Mouse (Mus musculus) erythroblast, embryonic 14.5 days (primary cell): ENCODE results near the gene Pskh1. TPM values are rescaled to one million over a fixed set of nuclear protein-coding genes. Genes with fewer than 3 reads are reported as not detected.

ENCODE experiments used
- H3K27me3 ChIP-seq: 2 replicates; pipeline ENCODE4 v1.6.1; 2012; ENCODE audit warnings: inconsistent platforms; ENCODE audit not compliant: control insufficient read depth
- H3K36me3 ChIP-seq: 2 replicates; pipeline ENCODE4 v1.6.1; 2012; ENCODE audit warnings: mild to moderate bottlenecking, inconsistent platforms; ENCODE audit not compliant: control insufficient read depth
- H3K4me1 ChIP-seq: 2 replicates; pipeline ENCODE4 v1.6.1; 2012; ENCODE audit warnings: inconsistent platforms; ENCODE audit not compliant: control insufficient read depth
- H3K4me3 ChIP-seq: replicated peaks from 2 replicates; pipeline ENCODE3; 2012; ENCODE audit warnings: moderate library complexity, mild to moderate bottlenecking, inconsistent platforms
- H3K9me3 ChIP-seq: 2 replicates; pipeline ENCODE4 v1.6.1; 2012; ENCODE audit warnings: low read length, inconsistent platforms, mixed read lengths; ENCODE audit not compliant: control insufficient read depth
- GATA1 ChIP-seq: IDR thresholded peaks from 2 replicates; pipeline ENCODE4 v1.6.1; 2012; ENCODE audit warnings: low read length, inconsistent platforms, mixed read lengths
- TAL1 ChIP-seq: IDR thresholded peaks from 3 replicates; pipeline ENCODE4 v1.6.1; 2012; ENCODE audit warnings: low read length, inconsistent platforms, mixed read lengths
- polyA plus RNA-seq: library from polyadenylated mRNA; stranded (reverse); fragments of >175 nt; gene quantifications from 2 replicates; pipeline ENCODE4 v1.2.3, GENCODE M21; 2012

The Pskh1 gene
- 0.79 and 1.4 TPM in 2 replicates for polyA plus RNA-seq

DNA sequence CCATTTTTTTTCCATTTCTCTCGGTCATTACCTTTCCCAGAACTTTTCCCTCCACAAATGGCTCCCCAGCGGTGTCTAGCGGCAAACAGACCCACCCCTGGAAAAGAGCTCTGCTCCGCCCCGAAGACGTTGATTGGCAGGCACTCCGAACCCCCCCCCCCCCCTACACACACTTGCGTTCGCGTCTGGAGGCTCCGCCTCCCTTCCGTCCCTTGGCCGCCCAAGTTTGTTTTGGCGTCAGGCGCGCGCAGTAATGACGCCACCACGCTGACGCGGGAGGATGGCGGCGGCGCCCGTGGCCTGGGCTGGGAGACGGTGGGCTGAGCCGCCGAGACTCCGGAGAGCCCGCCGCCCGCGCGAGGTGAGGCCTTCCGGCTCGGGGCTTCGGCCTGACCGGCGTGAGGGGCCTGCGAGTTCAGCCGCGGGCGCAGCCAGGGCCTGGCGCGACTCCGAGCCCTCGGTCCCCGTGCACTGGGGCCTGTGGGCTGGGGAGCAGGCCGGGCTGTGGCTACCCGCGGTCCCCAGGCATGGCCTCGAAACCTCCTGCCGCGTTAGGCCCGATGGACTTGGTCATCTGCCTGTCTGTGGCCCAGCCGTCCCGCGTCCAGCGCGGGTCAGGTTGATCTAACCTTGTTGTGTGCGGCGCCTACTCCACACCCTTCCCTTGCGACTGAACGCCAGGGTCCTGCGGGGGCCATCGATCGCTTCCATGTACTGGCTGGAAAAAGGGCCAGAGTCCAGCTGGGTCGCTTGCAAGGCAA is at the start of gene Pskh1:
Gene Pskh1 (plus strand): TSS at position 262 of the 761 bp plus-strand sequence.
- TF ChIP-seq GATA1 (no peak), TAL1 (no peak)
- Histone ChIP-seq H3K9me3 (no peaks in the 10 kb centered on the region), H3K27me3 (no peaks in the 10 kb centered on the region)

DNA sequence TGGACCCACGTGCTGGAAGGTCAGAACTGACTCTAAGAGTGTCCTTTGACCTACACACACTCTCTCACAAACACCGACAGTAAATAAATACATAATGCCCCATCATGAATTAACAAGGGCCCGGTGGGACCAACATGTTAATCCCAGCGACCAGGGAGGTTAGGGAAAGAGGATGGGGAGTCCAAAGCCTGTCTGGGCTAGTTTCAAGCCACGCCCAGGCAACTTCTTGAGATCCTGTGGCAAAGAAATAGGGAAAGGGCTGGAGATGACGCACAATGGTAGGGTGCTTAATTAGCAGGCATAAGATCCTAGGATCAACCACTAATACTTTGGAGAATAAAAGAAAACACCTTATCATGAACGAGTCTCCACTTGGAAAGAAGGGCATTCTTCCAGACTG is 49.6 kb upstream of the Pskh1 start:
- H3K4me1 ChIP-seq = peaks cover 50% of the 10 kb centered on the region
- no peaks in the 10 kb centered on the region for H3K27me3 ChIP-seq
- H3K36me3 ChIP-seq = peaks cover 50% of the 10 kb centered on the region
- H3K4me3 ChIP-seq = peak overlapping the region; percentile 70
- H3K9me3 ChIP-seq = no peaks in the 10 kb centered on the region
- TF ChIP-seq GATA1 (no peak), TAL1 (no peak)

More for the DNA sequence above, at the start of gene Pskh1:
- Histone ChIP-seq H3K4me1 (peaks cover 33% of the 10 kb centered on the region), H3K4me3 (peak within 1 kb of the TSS; percentile 91), H3K36me3 (peaks cover 3% of the 10 kb centered on the region)

DNA sequence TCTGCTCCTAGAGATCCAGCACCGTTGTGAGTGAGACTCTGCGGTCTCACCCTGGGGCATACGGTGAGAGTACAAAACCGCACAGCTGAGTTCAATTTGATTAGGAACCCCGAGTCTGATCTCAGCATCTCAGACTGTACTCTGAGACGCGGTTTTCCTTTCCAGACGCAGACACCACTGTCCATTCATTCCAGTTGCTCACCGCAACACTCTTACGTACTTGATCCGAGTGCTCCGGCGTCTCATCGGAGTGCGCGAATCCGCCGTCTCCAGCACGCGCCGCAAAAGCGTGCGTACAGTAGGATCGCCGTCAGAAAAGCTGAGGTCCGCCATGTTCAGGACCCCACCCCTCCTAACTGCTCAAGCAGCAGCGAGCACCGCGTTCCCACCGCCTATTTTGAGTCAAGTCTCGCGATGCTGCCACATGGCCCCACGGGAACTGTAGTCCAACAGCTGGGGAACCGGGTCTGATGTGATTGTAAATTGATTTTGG is 48.5 kb upstream of the Pskh1 start:
- H3K4me3 ChIP-seq = peak overlapping the region; percentile 70
- H3K27me3 ChIP-seq = no peaks in the 10 kb centered on the region
- TF ChIP-seq GATA1 (no peak), TAL1 (no peak)
- peaks cover 43% of the 10 kb centered on the region for H3K36me3 ChIP-seq
- H3K4me1 ChIP-seq = peaks cover 56% of the 10 kb centered on the region
- H3K9me3 ChIP-seq = no peaks in the 10 kb centered on the region

DNA sequence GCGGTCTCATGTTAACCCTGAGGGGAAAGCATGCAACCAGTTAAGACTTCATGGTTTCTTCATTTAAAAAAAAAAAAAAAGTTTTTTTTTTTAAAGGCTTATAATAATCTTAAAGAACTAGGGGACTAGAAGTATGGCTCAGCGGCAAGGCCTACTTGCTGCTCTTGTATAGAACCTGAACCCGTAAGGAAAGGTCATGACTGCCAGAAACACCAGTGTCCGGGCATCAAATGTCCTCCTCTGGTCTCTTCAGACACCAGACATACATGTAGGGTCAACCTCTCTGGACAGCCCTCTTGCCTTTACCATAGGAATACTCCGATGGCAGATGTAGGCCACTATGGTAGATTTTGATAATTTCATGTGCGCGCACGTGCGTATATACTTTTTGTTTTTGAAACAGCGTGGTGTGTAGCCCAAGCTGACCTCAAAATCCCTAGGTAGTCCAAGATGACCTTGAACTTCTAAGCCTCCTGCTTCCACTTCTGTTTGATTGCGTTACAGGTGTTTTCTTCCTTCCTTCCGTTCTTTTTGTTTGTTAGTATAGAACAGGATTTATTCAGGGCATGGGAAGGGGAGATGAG is 48.0 kb upstream of the Pskh1 start:
- no peak for TF ChIP-seq TAL1
- no peak for TF ChIP-seq GATA1
- H3K4me3 ChIP-seq = peak overlapping the region; percentile 70
- H3K4me1 ChIP-seq = peaks cover 56% of the 10 kb centered on the region

DNA sequence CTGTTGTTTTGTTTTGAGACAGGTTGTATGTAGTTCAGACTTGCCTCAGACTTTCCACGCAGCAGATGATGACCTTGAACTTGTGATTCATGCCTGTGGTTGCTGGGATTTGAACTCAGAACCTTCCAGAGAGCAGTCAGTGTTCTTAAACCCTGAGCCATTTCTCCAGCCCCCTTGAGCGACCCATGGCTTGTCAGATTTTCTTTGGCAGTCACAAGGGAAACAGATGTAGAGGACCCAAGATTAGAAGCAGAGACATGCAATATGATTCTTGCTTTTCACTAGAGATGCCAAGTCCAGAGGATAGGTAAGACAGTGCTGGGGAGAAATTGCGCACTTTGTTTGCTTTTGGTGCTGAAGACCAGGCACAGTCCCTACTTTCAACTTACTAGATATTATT is 47.1 kb upstream of the Pskh1 start, which contains the start of gene Cenpt:
Gene Cenpt (minus strand): TSS at position 101 of the 400 bp plus-strand sequence.
- H3K36me3 ChIP-seq = peaks cover 39% of the 10 kb centered on the region
- H3K4me1 ChIP-seq = peaks cover 63% of the 10 kb centered on the region
- H3K27me3 ChIP-seq = no peaks in the 10 kb centered on the region
- peak within 1 kb of the TSS; percentile 70 for H3K4me3 ChIP-seq
- no peak for TF ChIP-seq GATA1
- no peak for TF ChIP-seq TAL1
- no peaks in the 10 kb centered on the region for H3K9me3 ChIP-seq

More for the DNA sequence above, 48.0 kb upstream of the Pskh1 start:
- H3K9me3 ChIP-seq = no peaks in the 10 kb centered on the region
- peaks cover 40% of the 10 kb centered on the region for H3K36me3 ChIP-seq
- no peaks in the 10 kb centered on the region for H3K27me3 ChIP-seq

DNA sequence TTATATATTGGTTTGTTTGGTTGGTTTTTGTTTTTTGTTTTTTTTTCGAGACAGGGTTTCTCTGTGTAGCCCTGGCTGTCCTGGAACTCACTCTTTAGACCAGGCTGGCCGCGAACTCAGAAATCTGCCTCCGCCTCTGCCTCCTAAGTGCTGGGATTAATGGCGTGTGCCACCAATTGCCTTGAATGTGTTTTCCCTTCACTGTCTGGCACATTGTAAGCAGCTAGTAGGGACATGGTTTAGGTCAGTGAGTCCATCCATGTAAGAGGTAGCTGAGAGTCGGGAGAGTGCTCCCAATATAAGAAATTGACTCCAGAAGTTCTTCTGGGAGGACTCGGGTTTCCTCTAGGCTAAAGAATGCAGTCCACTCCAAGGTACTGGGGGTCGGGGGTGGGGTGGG is 45.9 kb upstream of the Pskh1 start:
- Histone ChIP-seq H3K4me1 (peaks cover 66% of the 10 kb centered on the region), H3K27me3 (no peaks in the 10 kb centered on the region), H3K36me3 (peaks cover 36% of the 10 kb centered on the region), H3K9me3 (no peaks in the 10 kb centered on the region), H3K4me3 (peak overlapping the region; percentile 90)
- no peak for TF ChIP-seq TAL1
- no peak for TF ChIP-seq GATA1

DNA sequence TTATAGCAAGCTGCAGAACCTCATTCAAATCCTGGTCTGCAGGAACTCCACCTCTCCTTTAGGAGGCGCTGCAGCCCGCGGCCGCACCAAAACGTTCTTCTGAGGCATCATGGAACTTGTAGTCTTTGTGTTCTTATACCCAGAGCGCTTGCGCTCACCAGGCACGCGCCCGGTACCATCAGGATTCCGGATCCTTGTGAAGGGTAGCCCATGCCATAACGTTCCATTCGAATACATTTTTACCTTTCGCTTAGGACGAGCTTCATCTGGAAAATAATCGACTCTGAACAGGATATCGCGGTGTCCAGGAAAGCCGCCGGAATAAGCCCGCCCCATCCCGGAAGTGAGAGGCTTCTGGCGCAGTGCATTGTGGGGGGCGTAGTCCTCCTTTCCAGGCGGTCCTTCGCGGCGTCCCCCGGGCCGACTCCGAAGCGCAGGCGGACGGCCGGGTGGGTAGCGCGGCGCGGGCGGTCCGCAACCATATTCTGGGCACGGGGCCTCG is 45.5 kb upstream of the Pskh1 start, which contains the start of gene Thap11:
Gene Thap11 (plus strand): TSS at position 418 of the 502 bp plus-strand sequence.
- Histone ChIP-seq H3K4me3 (peak within 1 kb of the TSS; percentile 90), H3K36me3 (peaks cover 32% of the 10 kb centered on the region), H3K4me1 (peaks cover 66% of the 10 kb centered on the region), H3K9me3 (no peaks in the 10 kb centered on the region), H3K27me3 (no peaks in the 10 kb centered on the region)
- no peak for TF ChIP-seq GATA1
- TF ChIP-seq TAL1 = no peak

DNA sequence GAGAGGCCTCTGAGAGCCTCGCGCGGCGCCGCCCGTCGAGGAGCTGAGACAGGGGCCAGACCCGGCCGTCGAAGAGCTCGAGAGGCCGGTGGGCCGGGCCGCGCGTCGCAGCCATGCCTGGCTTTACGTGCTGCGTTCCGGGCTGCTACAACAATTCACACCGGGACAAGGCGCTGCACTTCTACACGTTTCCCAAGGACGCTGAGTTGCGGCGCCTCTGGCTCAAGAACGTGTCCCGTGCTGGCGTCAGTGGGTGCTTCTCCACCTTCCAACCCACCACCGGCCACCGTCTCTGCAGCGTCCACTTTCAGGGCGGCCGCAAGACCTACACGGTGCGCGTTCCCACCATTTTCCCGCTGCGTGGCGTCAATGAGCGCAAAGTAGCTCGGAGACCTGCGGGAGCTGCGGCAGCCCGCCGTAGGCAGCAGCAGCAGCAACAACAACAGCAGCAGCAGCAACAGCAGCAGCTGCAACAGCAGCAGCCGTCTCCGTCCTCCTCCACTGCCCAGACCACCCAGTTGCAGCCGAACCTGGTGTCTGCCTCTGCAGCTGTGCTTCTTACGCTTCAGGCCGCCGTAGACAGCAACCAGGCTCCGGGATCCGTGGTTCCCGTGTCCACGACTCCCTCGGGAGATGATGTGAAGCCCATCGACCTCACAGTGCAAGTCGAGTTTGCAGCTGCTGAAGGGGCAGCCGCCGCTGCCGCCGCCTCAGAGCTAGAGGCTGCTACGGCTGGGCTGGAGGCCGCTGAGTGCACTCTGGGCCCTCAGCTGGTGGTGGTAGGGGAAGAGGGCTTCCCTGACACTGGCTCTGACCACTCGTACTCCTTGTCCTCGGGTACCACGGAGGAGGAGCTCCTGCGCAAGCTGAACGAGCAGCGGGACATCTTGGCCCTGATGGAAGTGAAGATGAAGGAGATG is 44.7 kb upstream of the Pskh1 start:
- Histone ChIP-seq H3K36me3 (peaks cover 25% of the 10 kb centered on the region), H3K4me3 (peak overlapping the region; percentile 90), H3K4me1 (peaks cover 65% of the 10 kb centered on the region), H3K27me3 (no peaks in the 10 kb centered on the region), H3K9me3 (no peaks in the 10 kb centered on the region)
- no peak for TF ChIP-seq GATA1
- no peak for TF ChIP-seq TAL1
